ENCODE assay signal across 29 mouse cellular contexts in the genomic region with DNA sequence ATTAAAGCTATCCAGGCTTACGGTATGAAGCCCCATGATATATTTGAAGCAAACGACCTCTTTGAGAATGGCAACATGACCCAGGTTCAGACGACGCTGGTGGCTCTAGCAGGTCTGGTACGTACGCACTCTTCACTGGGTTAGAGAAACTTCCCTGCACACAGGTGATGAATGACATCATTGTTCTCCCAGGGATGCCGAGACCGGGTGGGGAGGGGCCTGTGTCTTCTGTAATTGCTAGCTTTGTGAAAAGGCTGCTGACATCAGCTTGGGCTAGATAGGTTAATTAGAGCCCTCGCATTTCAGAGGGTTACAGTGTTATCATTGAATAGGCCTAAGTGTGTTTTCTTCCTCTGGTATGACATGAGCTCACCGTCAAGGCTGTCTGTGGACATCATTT. TPM values are rescaled to one million over a fixed set of nuclear protein-coding genes. Genes with fewer than 3 reads are reported as not detected.
DNase-seq lines count a peak whose midpoint lies in the region; ATAC-seq and TF ChIP-seq lines count a peak whose summit lies in the region.
"Had no signal": no experiment of that assay in that cellular context is flagged by ENCODE, and none has a peak within 500 bp of the region (broad histone marks: within the 10 kb centered on the region; RNA-seq: fewer than 3 reads in every experiment).

No protein-coding gene starts in this region.

- TF ChIP-seq POLR2A in brain, embryonic 14.5 days (IDR thresholded peaks at IDR 0.05; ENCODE audit: borderline replicate concordance, extremely low read depth, insufficient read depth, insufficient read length, poor library complexity, severe bottlenecking): no peak

- peaks cover 23% of the 10 kb centered on the region for H3K4me1 ChIP-seq in forebrain, embryonic 12.5 days
- peaks cover 12% of the 10 kb centered on the region for H3K4me1 ChIP-seq in forebrain, embryonic 11.5 days (replicated peaks; ENCODE audit: control insufficient read depth, insufficient read depth, low read length)
- H3K4me1 ChIP-seq in forebrain, embryonic 14.5 days (ENCODE audit: control insufficient read depth, insufficient read depth, low read length): peaks cover 16% of the 10 kb centered on the region
- H3K4me1 ChIP-seq in forebrain, postnatal 0 days (ENCODE audit: insufficient read depth): 0 out of 2 replicates have a peak, but pooled peaks cover 10% of the 10 kb centered on the region
- H3K4me1 ChIP-seq in heart, embryonic 11.5 days (ENCODE audit: control insufficient read depth, insufficient read depth, low read length): peaks cover 16% of the 10 kb centered on the region

- H3K27me3 ChIP-seq in forebrain, embryonic 12.5 days: no peaks in the 10 kb centered on the region
- H3K27me3 ChIP-seq in forebrain, embryonic 11.5 days (ENCODE audit: control insufficient read depth, insufficient read depth, low read length): no peaks in the 10 kb centered on the region
- H3K27me3 ChIP-seq in forebrain, embryonic 14.5 days (replicated peaks; ENCODE audit: control insufficient read depth, insufficient read depth, low read length): no peaks in the 10 kb centered on the region
- no peaks in the 10 kb centered on the region for H3K27me3 ChIP-seq in forebrain, postnatal 0 days (ENCODE audit: insufficient read depth, low read length)
- no peaks in the 10 kb centered on the region for H3K27me3 ChIP-seq in heart, embryonic 11.5 days (ENCODE audit: control insufficient read depth, insufficient read depth, low read length)
- H3K27me3 ChIP-seq: CH12.LX; embryonic facial prominence, embryonic 13.5 days; heart, embryonic 12.5 days; heart, embryonic 15.5 days; Patski had no signal

- no peak overlapping the region for H3K9ac ChIP-seq in forebrain, embryonic 12.5 days
- no peak overlapping the region for H3K9ac ChIP-seq in forebrain, embryonic 11.5 days (ENCODE audit: low read length)
- H3K9ac ChIP-seq in forebrain, embryonic 14.5 days (ENCODE audit: low read length): no peak overlapping the region
- no peak overlapping the region for H3K9ac ChIP-seq in forebrain, postnatal 0 days
- H3K9ac ChIP-seq in heart, embryonic 11.5 days (ENCODE audit: low read depth, low read length): no peak overlapping the region
- H3K9ac ChIP-seq: embryonic facial prominence, embryonic 13.5 days; heart, embryonic 12.5 days; heart, embryonic 15.5 days; hindbrain, embryonic 14.5 days had no signal

- TF ChIP-seq CTCF in brain, embryonic 14.5 days (IDR thresholded peaks at IDR 0.05; ENCODE audit: borderline replicate concordance, extremely low read depth, insufficient read depth, insufficient read length): no peak
- TF ChIP-seq CTCF in forebrain, postnatal 0 days (IDR thresholded peaks at IDR 0.05; ENCODE audit: low read depth): no peak

- no peaks in the 10 kb centered on the region for H3K9me3 ChIP-seq in forebrain, embryonic 12.5 days
- H3K9me3 ChIP-seq in forebrain, embryonic 11.5 days (ENCODE audit: control insufficient read depth, low read length): no peaks in the 10 kb centered on the region
- no peaks in the 10 kb centered on the region; the same call in 1 of the 2 replicates for H3K9me3 ChIP-seq in forebrain, embryonic 14.5 days (replicated peaks; ENCODE audit: control insufficient read depth, low read length)
- no peaks in the 10 kb centered on the region for H3K9me3 ChIP-seq in forebrain, postnatal 0 days (ENCODE audit: low read length)
- H3K9me3 ChIP-seq in heart, embryonic 11.5 days (replicated peaks; ENCODE audit: control insufficient read depth, low read length): no peaks in the 10 kb centered on the region
- H3K9me3 ChIP-seq: embryonic facial prominence, embryonic 13.5 days; G1E; heart, embryonic 12.5 days; heart, embryonic 15.5 days had no signal

- no peak for DNase-seq in forebrain, embryonic 11.5 days (ENCODE audit: low spot score)
- DNase-seq in brain, embryonic 14.5 days (ENCODE audit: low read depth): peak; percentile 52
- peak; percentile 38 for DNase-seq in forebrain, embryonic 14.5 days (ENCODE audit: low spot score)
- DNase-seq in forebrain, postnatal 0 days: peak; percentile 43
- DNase-seq: adrenal gland, postnatal 10 days; adrenal gland, postnatal 36 days; B cell, adult 2 months; cerebellum, adult 11 months; cerebellum, adult 2 months; cerebellum, adult 9-11 months; cerebellum, postnatal 25 days; gastrocnemius, adult 2 months; gastrocnemius, postnatal 14 days; heart, postnatal 10 days; heart, postnatal 36 days; kidney, adult 18-20 months had no signal

- no peak overlapping the region for H3K4me2 ChIP-seq in forebrain, embryonic 12.5 days
- no peak overlapping the region for H3K4me2 ChIP-seq in forebrain, embryonic 11.5 days (ENCODE audit: low read depth, low read length, severe bottlenecking)
- H3K4me2 ChIP-seq in forebrain, embryonic 14.5 days (ENCODE audit: low read length): no peak overlapping the region
- H3K4me2 ChIP-seq in forebrain, postnatal 0 days (ENCODE audit: low read depth): no peak overlapping the region
- H3K4me2 ChIP-seq in heart, embryonic 11.5 days: no peak overlapping the region
- H3K4me2 ChIP-seq: embryonic facial prominence, embryonic 13.5 days; heart, embryonic 12.5 days; heart, embryonic 15.5 days; hindbrain, embryonic 14.5 days had no signal

- no peak overlapping the region for H3K4me3 ChIP-seq in forebrain, embryonic 12.5 days (replicated peaks)
- H3K4me3 ChIP-seq in forebrain, embryonic 11.5 days (ENCODE audit: low read depth, low read length): no peak overlapping the region
- H3K4me3 ChIP-seq in forebrain, embryonic 14.5 days (ENCODE audit: low read depth, low read length): no peak overlapping the region
- no peak overlapping the region for H3K4me3 ChIP-seq in forebrain, postnatal 0 days (ENCODE audit: low read depth, low read length)
- H3K4me3 ChIP-seq in heart, embryonic 11.5 days (ENCODE audit: low read depth, low read length): no peak overlapping the region
- H3K4me3 ChIP-seq: embryonic facial prominence, embryonic 13.5 days; gastrocnemius, adult 2 months; heart, embryonic 12.5 days; heart, embryonic 15.5 days had no signal

- H3K27ac ChIP-seq in forebrain, embryonic 12.5 days: peak overlapping the region; percentile 36; the same call in 1 of the 2 replicates
- H3K27ac ChIP-seq in forebrain, embryonic 11.5 days (ENCODE audit: low read depth, low read length): no peak overlapping the region
- no peak overlapping the region for H3K27ac ChIP-seq in forebrain, embryonic 14.5 days (ENCODE audit: low read depth, low read length)
- H3K27ac ChIP-seq in forebrain, postnatal 0 days (ENCODE audit: low read depth, low read length): no peak overlapping the region
- no peak overlapping the region for H3K27ac ChIP-seq in heart, embryonic 11.5 days (ENCODE audit: low read depth, low read length)
- H3K27ac ChIP-seq: embryonic facial prominence, embryonic 13.5 days; gastrocnemius, adult 2 months; heart, embryonic 15.5 days; hindbrain, embryonic 14.5 days; hindbrain, postnatal 0 days had no signal

- WGBS in forebrain, embryonic 12.5 days: 55% methylated on average over 10 of the region's 10 CpGs
- 65% methylated on average over 10 of the region's 10 CpGs for WGBS in forebrain, embryonic 11.5 days
- 33% methylated on average over 10 of the region's 10 CpGs for WGBS in forebrain, embryonic 14.5 days
- WGBS in forebrain, postnatal 0 days: 41% methylated on average over 10 of the region's 10 CpGs
- 74% methylated on average over 10 of the region's 10 CpGs for WGBS in heart, embryonic 11.5 days (ENCODE audit: insufficient replicate concordance)

- ATAC-seq in forebrain, embryonic 12.5 days (ENCODE audit: low FRiP score): peak; percentile 15; the same call in 1 of the 2 replicates
- ATAC-seq in forebrain, embryonic 11.5 days (replicated peaks; ENCODE audit: low FRiP score): no peak
- ATAC-seq in forebrain, embryonic 14.5 days: no peak
- ATAC-seq in forebrain, postnatal 0 days: peak; percentile 87
- ATAC-seq in heart, embryonic 11.5 days (replicated peaks; ENCODE audit: insufficient number of reproducible peaks, low FRiP score, low TSS enrichment): no peak
- ATAC-seq in frontal cortex, adult (ENCODE audit: low TSS enrichment): no peak
- ATAC-seq: hindbrain, postnatal 0 days; inflammation-experienced regulatory T-cells, adult 6 months; intestine, embryonic 16.5 days; Patski had no signal

- H3K36me3 ChIP-seq in forebrain, embryonic 12.5 days (replicated peaks): peaks cover 58% of the 10 kb centered on the region
- peaks cover 23% of the 10 kb centered on the region for H3K36me3 ChIP-seq in forebrain, embryonic 11.5 days (ENCODE audit: control insufficient read depth, insufficient read depth, low read length)
- H3K36me3 ChIP-seq in forebrain, embryonic 14.5 days (ENCODE audit: control insufficient read depth, insufficient read depth, low read length): peaks cover 53% of the 10 kb centered on the region
- peaks cover 37% of the 10 kb centered on the region for H3K36me3 ChIP-seq in forebrain, postnatal 0 days (ENCODE audit: insufficient read depth)
- H3K36me3 ChIP-seq in heart, embryonic 11.5 days (ENCODE audit: control insufficient read depth, insufficient read depth, low read length): peaks cover 38% of the 10 kb centered on the region
- H3K36me3 ChIP-seq: G1E had no signal

RNA-seq across cellular contexts. Expression of gene Cnn3, which starts 25.1 kb away (rescaled TPM):
- 831 and 838 TPM in 2 replicates for polyA plus RNA-seq in forebrain, embryonic 12.5 days (2016; fragmentation: Nextera tagmentation; extraction: Ambion mirVana)
- 954 and 974 TPM in 2 replicates for polyA plus RNA-seq in forebrain, embryonic 11.5 days (2014; fragmentation: Nextera tagmentation; extraction: Ambion mirVana)
- 412 and 494 TPM in 2 replicates for polyA plus RNA-seq in brain, embryonic 14.5 days (2012; rRNA removed)
- 691 and 743 TPM in 2 replicates for polyA plus RNA-seq in forebrain, embryonic 14.5 days (2014; fragmentation: Nextera tagmentation; extraction: Ambion mirVana)
- total RNA-seq in forebrain, postnatal 0 days (2014; rRNA removed): 128 and 150 TPM in 2 replicates
- 307 and 319 TPM in 2 replicates for polyA plus RNA-seq in forebrain, postnatal 0 days (2015; fragmentation: Nextera tagmentation; extraction: Ambion mirVana)
- 488 and 525 TPM in 2 replicates for polyA plus RNA-seq in heart, embryonic 11.5 days (2014; fragmentation: Nextera tagmentation; extraction: Ambion mirVana)
- polyA plus RNA-seq: G1E had no signal

Comparison
In these comparisons a context has a peak if more than half of its experiments do, and no peak if none do; other contexts are left out.
1. ATAC-seq: peak in forebrain, embryonic 12.5 days (single experiment) and forebrain, postnatal 0 days (single experiment); none in forebrain, embryonic 11.5 days (single experiment), forebrain, embryonic 14.5 days (single experiment), heart, embryonic 11.5 days (single experiment) and frontal cortex, adult (single experiment).